Mouse (Mus musculus): ENCODE measurements around the gene Rfx2. TPM values are rescaled to one million over a fixed set of nuclear protein-coding genes. Genes with fewer than 3 reads are reported as not detected.

The Rfx2 gene
- polyA plus RNA-seq, 1 experiment from 2014 or later: 6.8 TPM

- ATAC-seq (replicated peaks; ENCODE audit: extremely low read depth, insufficient read depth, low FRiP score): no peak
- Histone ChIP-seq H3K36me3 (ENCODE audit: control insufficient read depth, insufficient read depth) (no peaks in the 10 kb centered on the region), H3K4me2 (ENCODE audit: low read depth, low read length) (no peak overlapping the region), H3K9ac (ENCODE audit: low read length) (no peak overlapping the region), H3K27me3 (ENCODE audit: control insufficient read depth, insufficient read depth, low read length) (0 out of 2 replicates have a peak, but pooled peaks cover 2% of the 10 kb centered on the region), H3K4me3 (ENCODE audit: low read length) (no peak overlapping the region), H3K4me1 (ENCODE audit: control insufficient read depth, insufficient read depth, low read length) (peaks cover 27% of the 10 kb centered on the region), H3K9me3 (replicated peaks; ENCODE audit: control insufficient read depth, low read length) (no peaks in the 10 kb centered on the region), H3K27ac (ENCODE audit: low read length) (no peak overlapping the region)
- WGBS: 41% methylated on average over 8 of the region's 8 CpGs
These were observed 94.3 kb downstream of the Rfx2 start for GRCm38 (mm10) chr17:56736534-56736933.

- H3K27ac ChIP-seq (ENCODE audit: low read length): no peak overlapping the region
- H3K36me3 ChIP-seq (ENCODE audit: control insufficient read depth, insufficient read depth): peaks cover 6% of the 10 kb centered on the region; the same call in 1 of the 2 replicates
- ATAC-seq (replicated peaks; ENCODE audit: extremely low read depth, insufficient read depth, low FRiP score): no peak
- H3K4me2 ChIP-seq (ENCODE audit: low read depth, low read length): no peak overlapping the region
- H3K27me3 ChIP-seq (ENCODE audit: control insufficient read depth, insufficient read depth, low read length): 0 out of 2 replicates have a peak, but pooled peaks cover 2% of the 10 kb centered on the region
- H3K9ac ChIP-seq (ENCODE audit: low read length): no peak overlapping the region
- peaks cover 35% of the 10 kb centered on the region for H3K4me1 ChIP-seq (ENCODE audit: control insufficient read depth, insufficient read depth, low read length)
- WGBS: 47% methylated on average over 2 of the region's 2 CpGs
- no peak overlapping the region for H3K4me3 ChIP-seq (ENCODE audit: low read length)
- peaks cover 5% of the 10 kb centered on the region; the same call in 1 of the 2 replicates for H3K9me3 ChIP-seq (replicated peaks; ENCODE audit: control insufficient read depth, low read length)
These were observed 101.2 kb downstream of the Rfx2 start for GRCm38 (mm10) chr17:56729656-56730055.

- H3K9ac ChIP-seq (ENCODE audit: low read length): no peak overlapping the region
- no peak overlapping the region for H3K4me2 ChIP-seq (ENCODE audit: low read depth, low read length)
- H3K9me3 ChIP-seq (replicated peaks; ENCODE audit: control insufficient read depth, low read length): peaks cover 5% of the 10 kb centered on the region; the same call in 1 of the 2 replicates
- peaks cover 35% of the 10 kb centered on the region for H3K4me1 ChIP-seq (ENCODE audit: control insufficient read depth, insufficient read depth, low read length)
- H3K4me3 ChIP-seq (ENCODE audit: low read length): no peak overlapping the region
- 27% methylated on average over 6 of the region's 6 CpGs for WGBS
- peak overlapping the region; percentile 83 for H3K27ac ChIP-seq (ENCODE audit: low read length)
- H3K27me3 ChIP-seq (ENCODE audit: control insufficient read depth, insufficient read depth, low read length): 0 out of 2 replicates have a peak, but pooled peaks cover 2% of the 10 kb centered on the region
- H3K36me3 ChIP-seq (ENCODE audit: control insufficient read depth, insufficient read depth): peaks cover 6% of the 10 kb centered on the region; the same call in 1 of the 2 replicates
- no peak for ATAC-seq (replicated peaks; ENCODE audit: extremely low read depth, insufficient read depth, low FRiP score)
These were observed 101.7 kb downstream of the Rfx2 start for GRCm38 (mm10) chr17:56729151-56729550.

DNA sequence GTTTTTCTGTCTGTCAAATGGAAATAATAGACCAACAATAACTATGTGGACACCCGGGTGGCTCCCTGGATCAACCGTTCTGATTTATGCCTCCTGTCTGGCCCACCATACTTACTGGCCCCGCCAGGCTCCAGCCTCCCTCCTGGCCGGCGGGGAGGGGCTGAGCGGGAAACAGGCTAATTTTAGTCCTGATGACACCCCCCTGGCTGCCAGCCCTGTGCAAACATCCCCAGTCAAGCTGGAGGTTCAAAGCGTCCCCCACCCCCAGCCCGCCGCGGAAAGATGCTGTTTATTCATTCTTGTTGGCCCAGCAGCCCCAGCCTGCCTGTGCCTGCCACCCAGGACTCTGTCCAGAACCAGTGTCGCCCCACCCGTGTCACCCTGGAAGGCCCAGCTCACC lies 102.7 kb downstream of the Rfx2 start:
- peaks cover 38% of the 10 kb centered on the region for H3K4me1 ChIP-seq (ENCODE audit: control insufficient read depth, insufficient read depth, low read length)
- WGBS: 5% methylated on average over 12 of the region's 12 CpGs
- H3K36me3 ChIP-seq (ENCODE audit: control insufficient read depth, insufficient read depth): peaks cover 11% of the 10 kb centered on the region; the same call in 1 of the 2 replicates
- peak overlapping the region; percentile 83 for H3K27ac ChIP-seq (ENCODE audit: low read length)
- H3K9me3 ChIP-seq (replicated peaks; ENCODE audit: control insufficient read depth, low read length): peaks cover 5% of the 10 kb centered on the region; the same call in 1 of the 2 replicates
- peak overlapping the region; percentile 52; the same call in 1 of the 2 replicates for H3K4me2 ChIP-seq (ENCODE audit: low read depth, low read length)
- peak overlapping the region; percentile 9; the same call in 1 of the 2 replicates for H3K4me3 ChIP-seq (ENCODE audit: low read length)
- H3K9ac ChIP-seq (ENCODE audit: low read length): peak overlapping the region; percentile 49
- H3K27me3 ChIP-seq (ENCODE audit: control insufficient read depth, insufficient read depth, low read length): 0 out of 2 replicates have a peak, but pooled peaks cover under 1% of the 10 kb centered on the region
- ATAC-seq (replicated peaks; ENCODE audit: extremely low read depth, insufficient read depth, low FRiP score): peak; percentile 76

GRCm38 (mm10) chr17:56727659-56728058 lies 103.2 kb downstream of the Rfx2 start:
- no peaks in the 10 kb centered on the region for H3K27me3 ChIP-seq (ENCODE audit: control insufficient read depth, insufficient read depth, low read length)
- ATAC-seq (replicated peaks; ENCODE audit: extremely low read depth, insufficient read depth, low FRiP score): peak; percentile 56; the same call in 1 of the 2 replicates
- peaks cover 5% of the 10 kb centered on the region; the same call in 1 of the 2 replicates for H3K9me3 ChIP-seq (replicated peaks; ENCODE audit: control insufficient read depth, low read length)
- peak overlapping the region; percentile 49 for H3K9ac ChIP-seq (ENCODE audit: low read length)
- WGBS: 8% methylated on average over 12 of the region's 12 CpGs
- peaks cover 14% of the 10 kb centered on the region for H3K36me3 ChIP-seq (ENCODE audit: control insufficient read depth, insufficient read depth)
- peak overlapping the region; percentile 83 for H3K27ac ChIP-seq (ENCODE audit: low read length)
- no peak overlapping the region for H3K4me3 ChIP-seq (ENCODE audit: low read length)
- H3K4me1 ChIP-seq (ENCODE audit: control insufficient read depth, insufficient read depth, low read length): peaks cover 41% of the 10 kb centered on the region
- H3K4me2 ChIP-seq (ENCODE audit: low read depth, low read length): peak overlapping the region; percentile 52; the same call in 1 of the 2 replicates

GRCm38 (mm10) chr17:56727029-56727649 lies 103.7 kb downstream of the Rfx2 start:
- H3K36me3 ChIP-seq (ENCODE audit: control insufficient read depth, insufficient read depth): peaks cover 19% of the 10 kb centered on the region
- peak overlapping the region; percentile 49 for H3K9ac ChIP-seq (ENCODE audit: low read length)
- ATAC-seq (replicated peaks; ENCODE audit: extremely low read depth, insufficient read depth, low FRiP score): no peak; the same call in 1 of the 2 replicates
- peaks cover 41% of the 10 kb centered on the region for H3K4me1 ChIP-seq (ENCODE audit: control insufficient read depth, insufficient read depth, low read length)
- H3K4me3 ChIP-seq (ENCODE audit: low read length): no peak overlapping the region
- H3K4me2 ChIP-seq (ENCODE audit: low read depth, low read length): peak overlapping the region; percentile 52; the same call in 1 of the 2 replicates
- whole genome bisulfite sequencing: 13% methylated on average over 7 of the region's 7 CpGs
- H3K27ac ChIP-seq (ENCODE audit: low read length): peak overlapping the region; percentile 83
- peaks cover 5% of the 10 kb centered on the region; the same call in 1 of the 2 replicates for H3K9me3 ChIP-seq (replicated peaks; ENCODE audit: control insufficient read depth, low read length)
- no peaks in the 10 kb centered on the region for H3K27me3 ChIP-seq (ENCODE audit: control insufficient read depth, insufficient read depth, low read length)

Other genes starting within 250 kb of the Rfx2 start
- gene Safb2, start 246.4 kb downstream of the Rfx2 start, polyA plus RNA-seq (2015; fragmentation: Nextera tagmentation; extraction: Ambion mirVana): 57.6 and 60.6 TPM in 2 replicates
- gene Safb, start 246.2 kb downstream of the Rfx2 start, polyA plus RNA-seq (2015; fragmentation: Nextera tagmentation; extraction: Ambion mirVana): 76.5 and 92.3 TPM in 2 replicates
- 329 and 345 TPM in 2 replicates for gene 2410015M20Rik, start 221.2 kb downstream of the Rfx2 start, polyA plus RNA-seq (2015; fragmentation: Nextera tagmentation; extraction: Ambion mirVana)
- 1,106 and 1,159 TPM in 2 replicates for gene Rpl36, start 217.6 kb downstream of the Rfx2 start, polyA plus RNA-seq (2015; fragmentation: Nextera tagmentation; extraction: Ambion mirVana)
- gene Lonp1, start 204.1 kb downstream of the Rfx2 start, polyA plus RNA-seq (2015; fragmentation: Nextera tagmentation; extraction: Ambion mirVana): 60.7 and 62.5 TPM in 2 replicates
- 0.29 and 0.31 TPM in 2 replicates for gene Catsperd, start 202.9 kb downstream of the Rfx2 start, polyA plus RNA-seq (2015; fragmentation: Nextera tagmentation; extraction: Ambion mirVana)
- 63.1 and 64.3 TPM in 2 replicates for gene Ranbp3, start 157.7 kb downstream of the Rfx2 start, polyA plus RNA-seq (2015; fragmentation: Nextera tagmentation; extraction: Ambion mirVana)
- 1,043 and 1,129 TPM in 2 replicates for gene Ndufa11, start 113.2 kb downstream of the Rfx2 start, polyA plus RNA-seq (2015; fragmentation: Nextera tagmentation; extraction: Ambion mirVana)
- gene Vmac, start 113.0 kb downstream of the Rfx2 start, polyA plus RNA-seq (2015; fragmentation: Nextera tagmentation; extraction: Ambion mirVana): 12.8 and 14.6 TPM in 2 replicates
- 21.2 and 23.9 TPM in 2 replicates for gene Nrtn, start 73.5 kb downstream of the Rfx2 start, polyA plus RNA-seq (2015; fragmentation: Nextera tagmentation; extraction: Ambion mirVana)
- 31.7 and 34.9 TPM in 2 replicates for gene Dus3l, start 66.3 kb downstream of the Rfx2 start, polyA plus RNA-seq (2015; fragmentation: Nextera tagmentation; extraction: Ambion mirVana)
- 0.59 and 1.2 TPM in 2 replicates for gene Prr22, start 60.8 kb downstream of the Rfx2 start, polyA plus RNA-seq (2015; fragmentation: Nextera tagmentation; extraction: Ambion mirVana)
- gene Acsbg2, start 43.4 kb upstream of the Rfx2 start, polyA plus RNA-seq (2015; fragmentation: Nextera tagmentation; extraction: Ambion mirVana): not detected in 2 replicates
- gene 1700061G19Rik, start 44.5 kb upstream of the Rfx2 start, polyA plus RNA-seq (2015; fragmentation: Nextera tagmentation; extraction: Ambion mirVana): 0.30 and 0.61 TPM in 2 replicates
- gene Mllt1, start 104.4 kb upstream of the Rfx2 start, polyA plus RNA-seq (2015; fragmentation: Nextera tagmentation; extraction: Ambion mirVana): 26.4 and 31.1 TPM in 2 replicates
- 0.05 TPM in 1 of 2 replicates, not detected in the other for gene Acer1, start 151.1 kb upstream of the Rfx2 start, polyA plus RNA-seq (2015; fragmentation: Nextera tagmentation; extraction: Ambion mirVana)
- gene Clpp, start 159.3 kb upstream of the Rfx2 start, polyA plus RNA-seq (2015; fragmentation: Nextera tagmentation; extraction: Ambion mirVana): 117 and 129 TPM in 2 replicates
- gene Alkbh7, start 166.3 kb upstream of the Rfx2 start, polyA plus RNA-seq (2015; fragmentation: Nextera tagmentation; extraction: Ambion mirVana): 56.4 and 59.6 TPM in 2 replicates
- 0.34 TPM in 1 of 2 replicates, not detected in the other for gene Pspn, start 169.0 kb upstream of the Rfx2 start, polyA plus RNA-seq (2015; fragmentation: Nextera tagmentation; extraction: Ambion mirVana)
- gene Gtf2f1, start 180.3 kb upstream of the Rfx2 start, polyA plus RNA-seq (2015; fragmentation: Nextera tagmentation; extraction: Ambion mirVana): 44.1 and 45.6 TPM in 2 replicates
- gene Gm17949, start 180.5 kb upstream of the Rfx2 start, polyA plus RNA-seq (2015; fragmentation: Nextera tagmentation; extraction: Ambion mirVana): 0.32 and 0.41 TPM in 2 replicates
- 16.5 and 22.8 TPM in 2 replicates for gene Khsrp, start 200.5 kb upstream of the Rfx2 start, polyA plus RNA-seq (2015; fragmentation: Nextera tagmentation; extraction: Ambion mirVana)
- gene Slc25a41, start 210.6 kb upstream of the Rfx2 start, polyA plus RNA-seq (2015; fragmentation: Nextera tagmentation; extraction: Ambion mirVana): not detected in 2 replicates
- gene Crb3, start 228.1 kb upstream of the Rfx2 start, polyA plus RNA-seq (2015; fragmentation: Nextera tagmentation; extraction: Ambion mirVana): 1.1 and 4.8 TPM in 2 replicates
- gene Slc25a23, start 228.8 kb upstream of the Rfx2 start, polyA plus RNA-seq (2015; fragmentation: Nextera tagmentation; extraction: Ambion mirVana): 14.7 and 17.0 TPM in 2 replicates
- 2.2 and 4.1 TPM in 2 replicates for gene Dennd1c, start 247.5 kb upstream of the Rfx2 start, polyA plus RNA-seq (2015; fragmentation: Nextera tagmentation; extraction: Ambion mirVana)